8 mouse cellular contexts compared by ENCODE assay signal in the genomic region with DNA sequence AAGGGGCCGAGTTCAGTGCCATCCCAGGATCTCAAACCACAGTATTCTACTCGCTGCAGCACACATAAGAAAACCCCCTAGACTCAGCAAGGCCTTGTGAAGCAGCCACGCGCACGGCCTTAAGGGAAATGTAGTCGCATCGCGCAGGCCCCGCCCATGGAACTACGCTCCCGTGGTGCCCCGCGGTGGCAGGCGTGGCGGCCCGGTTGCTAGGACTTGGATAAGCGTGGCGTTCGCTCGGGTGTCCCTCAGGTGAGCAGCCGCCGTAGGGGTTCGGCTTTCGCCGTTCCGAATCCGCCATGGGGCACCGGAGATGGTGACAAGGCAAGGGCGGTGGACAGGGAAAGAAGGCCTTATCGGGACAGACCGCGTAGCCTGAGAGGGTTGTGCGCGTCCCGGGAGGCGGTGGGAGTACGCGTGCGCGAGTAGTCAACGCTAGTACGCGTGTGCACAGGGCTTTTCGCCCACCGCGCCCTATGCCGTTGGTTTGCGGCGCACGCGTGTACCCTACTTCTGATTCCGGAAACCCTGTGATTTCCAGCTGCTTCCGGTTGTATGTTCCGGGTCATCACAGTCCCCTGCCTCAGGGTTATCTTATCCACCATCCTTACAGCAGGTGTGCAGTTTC. TPM values are rescaled to one million over a fixed set of nuclear protein-coding genes. Genes with fewer than 3 reads are reported as not detected.
A peak's percentile ranks its signal among the peaks of the same experiment; 100 is the strongest.
DNase-seq lines count a peak whose midpoint lies in the region; ATAC-seq and TF ChIP-seq lines count a peak whose summit lies in the region.

A gene (plus strand): TSS at position 175 of the 628 bp plus-strand sequence.
A gene (plus strand): TSS at position 183 of the 628 bp plus-strand sequence.

- peaks cover 67% of the 10 kb centered on the region for H3K4me1 ChIP-seq in G1E (ENCODE audit: insufficient read depth, low read depth, low read length)
- peaks cover 12% of the 10 kb centered on the region; the same call in 1 of the 2 replicates for H3K4me1 ChIP-seq in forebrain, postnatal 0 days (ENCODE audit: insufficient read depth)
- peaks cover 15% of the 10 kb centered on the region for H3K4me1 ChIP-seq in lung, embryonic 16.5 days (replicated peaks; ENCODE audit: control insufficient read depth, insufficient read depth, low read length)

- peak; percentile 78 for DNase-seq in G1E (ENCODE audit: low spot score)
- DNase-seq in cerebellum, adult 18-20 months: peak; percentile 94 to 96
- peak; percentile 98 for DNase-seq in forebrain, postnatal 0 days
- peak; percentile 96 for DNase-seq in layer of hippocampus, adult 9-10 months (ENCODE audit: low spot score)
- DNase-seq in ovary, postnatal 10 days (ENCODE audit: low spot score): peak; percentile 90
- DNase-seq in thymus, postnatal 10 days (ENCODE audit: low spot score in 2 of 2): peak; percentile 91 to 94

- H3K4me3 ChIP-seq in G1E (ENCODE audit: low read depth, low read length): peak within 1 kb of the TSS; percentile 96
- peak within 1 kb of the TSS; percentile 64 for H3K4me3 ChIP-seq in forebrain, postnatal 0 days (ENCODE audit: low read depth, low read length)
- H3K4me3 ChIP-seq in lung, embryonic 16.5 days (ENCODE audit: low read length): peak within 1 kb of the TSS; percentile 67

- peaks cover 39% of the 10 kb centered on the region for H3K36me3 ChIP-seq in G1E (replicated peaks)
- peaks cover 18% of the 10 kb centered on the region for H3K36me3 ChIP-seq in forebrain, postnatal 0 days (ENCODE audit: insufficient read depth)
- peaks cover 16% of the 10 kb centered on the region for H3K36me3 ChIP-seq in lung, embryonic 16.5 days (ENCODE audit: control insufficient read depth, insufficient read depth, low read length)

- WGBS in forebrain, postnatal 0 days: 1% methylated on average over 54 of the region's 54 CpGs
- under 1% methylated on average over 54 of the region's 54 CpGs for WGBS in lung, embryonic 16.5 days

- ATAC-seq in G1E (ENCODE audit: extremely low read depth, insufficient number of reproducible peaks, low FRiP score, poor library complexity, severe bottlenecking): peak; percentile 75
- peak; percentile 98 for ATAC-seq in forebrain, postnatal 0 days
- peak; percentile 90 to 91 for ATAC-seq in hematopoietic stem cell, adult 5-6 weeks (replicated peaks in 1 of 2; ENCODE audit: insufficient read depth in 1 of 2, low FRiP score in 2 of 2, low TSS enrichment in 1 of 2, low read depth in 1 of 2, poor library complexity in 2 of 2, severe bottlenecking in 2 of 2)
- ATAC-seq in lung, embryonic 16.5 days (ENCODE audit: low read depth): peak; percentile 98

- peak within 1 kb of the TSS; percentile 93 for H3K27ac ChIP-seq in forebrain, postnatal 0 days (ENCODE audit: low read depth, low read length)
- H3K27ac ChIP-seq in lung, embryonic 16.5 days (ENCODE audit: low read length): peak within 1 kb of the TSS; percentile 78

- TF ChIP-seq CTCF in G1E (IDR thresholded peaks at IDR 0.05; ENCODE audit: low read depth, low read length): no peak
- TF ChIP-seq CTCF in forebrain, postnatal 0 days (IDR thresholded peaks at IDR 0.05; ENCODE audit: low read depth): 0 out of 2 replicates have a peak, but pooled peaks have one; percentile 7

- H3K27me3 ChIP-seq in G1E (ENCODE audit: insufficient read depth, low read length): no peaks in the 10 kb centered on the region
- H3K27me3 ChIP-seq in forebrain, postnatal 0 days (ENCODE audit: insufficient read depth, low read length): no peaks in the 10 kb centered on the region; the same call in 1 of the 2 replicates
- no peaks in the 10 kb centered on the region for H3K27me3 ChIP-seq in lung, embryonic 16.5 days (ENCODE audit: control insufficient read depth, insufficient read depth, low read depth, low read length)

- peak within 1 kb of the TSS; percentile 57 for H3K9ac ChIP-seq in forebrain, postnatal 0 days
- peak within 1 kb of the TSS; percentile 73 for H3K9ac ChIP-seq in lung, embryonic 16.5 days (ENCODE audit: low read length)

- no peaks in the 10 kb centered on the region for H3K9me3 ChIP-seq in G1E (replicated peaks)
- no peaks in the 10 kb centered on the region for H3K9me3 ChIP-seq in forebrain, postnatal 0 days (ENCODE audit: low read length)
- no peaks in the 10 kb centered on the region for H3K9me3 ChIP-seq in lung, embryonic 16.5 days (ENCODE audit: control insufficient read depth, low read length)

- peak within 1 kb of the TSS; percentile 66 for H3K4me2 ChIP-seq in forebrain, postnatal 0 days (ENCODE audit: low read depth)
- peak within 1 kb of the TSS; percentile 88 for H3K4me2 ChIP-seq in lung, embryonic 16.5 days (ENCODE audit: low read depth, low read length)

RNA-seq across cellular contexts. Expression of the first gene that starts in this region (rescaled TPM):
- total RNA-seq in G1E (2014; fragmentation: Nextera tagmentation) (37.5 and 39.4 TPM in 2 replicates), G1E (2017) (12.7 and 12.9 TPM in 2 replicates)
- polyA plus RNA-seq in G1E (2012): 72.8 and 87.0 TPM in 2 replicates
- total RNA-seq in forebrain, postnatal 0 days (2014; rRNA removed): 21.0 and 24.1 TPM in 2 replicates
- polyA plus RNA-seq in forebrain, postnatal 0 days (2015; fragmentation: Nextera tagmentation; extraction: Ambion mirVana): 86.8 and 87.9 TPM in 2 replicates
- 7.4 and 9.6 TPM in 2 replicates for total RNA-seq in hematopoietic stem cell, adult 5-6 weeks (2017)
- polyA plus RNA-seq in lung, embryonic 16.5 days (2015; fragmentation: Nextera tagmentation; extraction: Ambion mirVana): 78.8 and 81.8 TPM in 2 replicates

RNA-seq across cellular contexts. Expression of the second gene that starts in this region (rescaled TPM):
- total RNA-seq in G1E (2014; fragmentation: Nextera tagmentation) (not detected in 2 replicates), G1E (2017) (1.2 and 1.6 TPM in 2 replicates)
- 19.4 and 23.5 TPM in 2 replicates for polyA plus RNA-seq in G1E (2012)
- total RNA-seq in forebrain, postnatal 0 days (2014; rRNA removed): 3.0 and 4.9 TPM in 2 replicates
- polyA plus RNA-seq in forebrain, postnatal 0 days (2015; fragmentation: Nextera tagmentation; extraction: Ambion mirVana): 4.2 and 4.5 TPM in 2 replicates
- total RNA-seq in hematopoietic stem cell, adult 5-6 weeks (2017): 0.94 TPM in 1 of 2 replicates, not detected in the other
- polyA plus RNA-seq in lung, embryonic 16.5 days (2015; fragmentation: Nextera tagmentation; extraction: Ambion mirVana): 7.1 and 8.3 TPM in 2 replicates

Comparison
In these comparisons a context has a peak if more than half of its experiments do, and no peak if none do; other contexts are left out.
1. Peak in every context shown above with its lines: DNase-seq, ATAC-seq, H3K4me3 ChIP-seq and H3K27ac ChIP-seq.